Mouse (Mus musculus) G1E (cell line): ENCODE data around the gene Zdhhc15.

Experiments
- CTCF ChIP-seq: IDR thresholded peaks from 2 replicates; pipeline ENCODE4 v1.5.1; 2012; ENCODE audit warnings: low read depth, low read length, inconsistent platforms, mixed read lengths
- GATA1 ChIP-seq: IDR thresholded peaks from 2 replicates; pipeline ENCODE4 v1.6.1; 2012; ENCODE audit warnings: borderline replicate concordance, low read length, inconsistent platforms, mixed read lengths

DNA sequence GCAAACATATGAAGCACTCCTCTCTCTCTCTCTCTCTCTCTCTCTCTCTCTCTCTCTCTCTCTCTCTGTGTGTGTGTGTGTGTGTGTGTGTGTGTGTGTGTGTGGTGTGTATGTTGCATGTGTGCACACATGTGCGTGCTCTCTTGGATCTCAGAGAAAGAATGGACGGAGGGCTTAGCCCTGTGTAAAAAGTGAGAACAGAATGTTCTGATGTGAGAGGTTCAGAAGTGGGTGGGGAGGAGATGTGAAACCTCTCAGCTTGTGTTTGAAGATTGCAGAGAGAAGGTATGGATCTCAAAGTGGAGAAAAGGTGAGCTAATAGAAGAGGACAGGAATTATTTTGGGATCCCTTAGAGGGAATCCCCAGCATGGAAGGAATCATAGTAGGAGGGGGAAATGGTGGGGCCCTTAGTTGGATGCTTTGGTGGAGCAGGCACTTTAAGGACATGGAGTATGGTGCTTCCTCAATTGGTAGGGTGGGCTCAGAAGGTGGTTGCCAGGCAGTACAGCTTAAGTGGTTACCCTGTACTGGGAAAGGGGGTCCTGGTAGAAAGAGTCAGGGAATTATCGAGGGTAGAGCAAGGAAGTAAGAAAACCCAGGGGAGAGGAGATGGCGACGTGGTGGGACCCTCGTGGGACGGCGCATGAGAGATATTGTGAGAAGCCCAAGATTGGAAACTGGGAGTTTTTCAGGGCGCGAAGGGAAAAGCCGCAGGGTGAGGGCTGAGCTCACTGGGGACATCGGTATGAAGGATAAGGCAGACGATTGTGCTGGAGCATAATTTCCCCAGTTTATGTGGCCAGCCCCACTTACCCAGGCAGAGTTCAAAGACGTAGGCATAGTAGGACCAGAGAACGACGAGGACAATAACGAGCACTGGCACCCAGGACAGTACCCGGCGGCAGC, 761 bp downstream of the Zdhhc15 start:
- TF ChIP-seq CTCF (no peak), GATA1 (no peak)
